Mouse (Mus musculus): Measurements from ENCODE around the gene Nav3.

Nav3 gene

DNA sequence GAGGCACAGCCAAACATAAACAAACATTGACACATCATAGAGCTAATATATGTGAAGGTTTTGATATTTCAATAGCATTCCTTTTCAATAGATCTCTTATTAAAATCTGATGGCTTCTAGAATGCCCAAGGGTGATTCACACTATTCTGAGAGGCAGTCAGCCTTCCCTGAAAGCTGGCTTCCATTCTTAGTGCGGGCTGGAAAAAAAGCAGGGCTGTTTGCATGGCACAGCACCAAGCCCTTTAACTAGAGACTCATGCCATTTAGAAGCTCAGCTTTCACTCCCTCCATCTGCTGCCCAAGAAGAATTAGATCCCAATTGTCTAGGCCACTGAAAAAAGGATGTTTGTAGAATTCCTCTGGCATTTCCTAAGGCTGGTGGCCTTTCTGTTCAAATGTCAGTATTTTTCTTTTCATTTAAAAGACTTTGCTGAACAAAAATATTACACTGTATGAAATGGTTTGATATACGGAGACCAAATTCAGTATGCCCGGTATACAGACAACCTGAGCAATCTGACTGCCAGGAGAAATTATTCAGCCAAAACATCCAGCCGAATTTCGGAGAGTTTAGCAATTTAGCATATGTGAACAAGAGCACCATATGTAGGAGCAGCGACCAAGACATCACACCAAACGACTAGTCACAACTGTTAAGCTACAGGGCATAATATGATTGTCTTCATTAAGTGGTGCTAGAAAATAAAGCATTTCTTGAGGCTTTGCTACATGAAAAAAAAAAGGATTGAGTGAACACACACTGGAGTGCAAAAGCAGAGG, 263.8 kb downstream of the Nav3 start:
- DNase-seq (ENCODE audit: low spot score in 2 of 2), result peak; percentile 31 to 62

DNA sequence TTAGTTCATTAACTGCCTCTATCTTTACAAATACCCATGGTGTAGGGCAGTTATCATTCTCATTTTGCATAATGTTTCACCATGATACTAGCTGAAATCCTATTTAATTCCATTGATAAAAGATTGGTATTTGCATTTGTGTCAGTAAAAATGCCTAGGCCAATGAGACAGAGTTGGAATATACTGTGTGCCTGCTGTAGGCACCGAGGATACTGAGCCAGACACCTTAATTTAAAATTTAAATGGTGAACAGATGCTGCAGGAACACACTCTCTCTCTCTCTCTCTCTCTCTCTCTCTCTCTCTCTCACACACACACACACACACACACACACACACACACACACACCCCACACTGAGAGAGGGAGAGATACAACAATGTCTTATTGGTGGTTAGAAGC, 269.8 kb downstream of the Nav3 start:
- DNase-seq (ENCODE audit: low spot score in 2 of 2), result no peak

DNA sequence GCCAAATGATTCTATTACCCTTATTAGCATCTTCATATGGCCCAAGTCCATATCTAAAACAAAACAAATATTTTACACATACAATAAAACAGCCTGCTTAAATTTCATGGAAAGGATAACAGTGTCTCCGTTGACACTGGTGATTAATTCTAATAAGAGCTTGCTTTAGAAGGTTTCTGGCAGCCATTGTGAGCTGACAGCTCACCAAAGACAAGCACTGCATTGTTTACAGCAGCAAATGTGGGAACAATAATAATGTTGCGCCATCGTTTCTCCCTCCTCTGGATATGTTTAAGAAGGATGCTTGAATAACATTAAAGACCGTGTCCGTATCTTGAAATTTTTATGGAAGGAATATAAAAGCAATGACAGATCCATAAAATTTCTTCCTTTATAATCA, 280.1 kb downstream of the Nav3 start:
- DNase-seq (ENCODE audit: low spot score in 2 of 2), result no peak

DNA sequence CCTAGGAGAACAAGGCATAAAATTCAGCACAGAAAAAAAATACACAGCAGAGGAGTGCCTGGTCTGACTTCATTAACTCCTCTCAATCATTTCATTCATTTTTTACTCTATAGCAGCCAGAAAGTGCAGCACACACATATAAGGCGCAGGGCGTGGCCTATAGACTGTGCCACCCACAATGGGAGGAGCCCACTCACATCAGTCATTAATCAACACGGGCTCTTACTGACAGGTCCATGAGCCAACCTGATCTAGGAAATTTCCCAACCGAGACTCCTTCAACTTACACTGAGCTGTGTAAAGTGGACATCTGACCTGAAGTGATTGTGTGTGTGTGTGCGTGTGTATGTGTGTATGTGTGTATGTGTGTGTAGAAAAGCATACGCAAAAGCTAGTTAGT, 286.6 kb downstream of the Nav3 start:
- DNase-seq (ENCODE audit: low spot score in 2 of 2), result no peak

DNA sequence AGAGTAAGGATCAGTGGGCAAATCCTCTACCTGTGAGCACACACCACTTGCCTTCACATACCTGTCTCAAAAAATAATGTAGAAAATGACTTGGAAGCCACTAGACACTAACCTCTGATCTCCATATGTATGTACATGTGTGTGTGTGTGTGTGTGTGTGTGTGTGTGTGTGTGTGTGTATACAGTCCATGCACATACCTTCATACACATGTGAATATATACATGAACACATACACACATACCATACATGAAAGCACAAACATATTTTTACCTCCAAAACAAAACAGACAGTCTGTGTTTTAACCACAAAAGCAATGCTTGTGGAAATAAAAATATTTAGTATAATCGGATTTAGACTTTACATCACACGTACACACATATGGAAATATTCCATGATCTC, 287.1 kb downstream of the Nav3 start:
- DNase-seq (ENCODE audit: low spot score in 2 of 2), result no peak

DNA sequence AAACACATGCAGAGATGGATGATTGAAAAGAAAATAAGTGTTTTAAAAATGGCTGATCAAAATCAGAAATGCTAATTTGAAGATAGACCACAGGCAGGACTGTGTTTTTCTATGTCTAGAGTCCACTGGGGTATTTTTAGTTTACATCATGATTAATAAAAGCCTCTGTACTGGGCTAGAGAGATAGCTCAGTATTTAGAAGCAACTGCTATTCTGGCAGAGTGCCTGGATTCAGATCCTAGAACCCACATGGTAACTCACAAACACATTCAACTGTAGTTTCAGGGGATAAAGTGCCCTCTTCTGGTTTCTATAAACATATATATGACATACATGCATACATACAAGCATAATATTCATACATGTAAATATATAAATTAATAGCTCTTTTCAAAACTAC, 293.4 kb downstream of the Nav3 start:
- DNase-seq (ENCODE audit: low spot score in 2 of 2), result no peak

DNA sequence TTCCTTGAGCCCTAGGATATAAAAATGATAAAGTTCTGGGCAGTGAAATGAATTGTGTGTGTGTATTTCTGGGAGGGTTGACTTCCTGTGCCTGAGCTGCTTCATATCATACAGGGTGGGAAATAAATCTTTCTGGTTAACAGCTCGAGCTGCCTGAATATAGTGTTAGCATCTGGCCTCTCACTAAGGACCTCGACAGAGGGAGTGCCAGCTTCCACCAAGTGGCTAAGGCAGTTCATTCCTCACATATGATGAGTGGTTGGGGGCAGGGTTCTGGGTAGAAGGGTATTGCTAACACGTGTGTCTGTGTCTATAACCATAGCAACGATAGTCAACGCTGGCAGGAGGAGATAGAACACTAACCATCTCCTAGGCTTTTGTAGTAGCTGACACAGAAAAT, 295.1 kb downstream of the Nav3 start:
- DNase-seq (ENCODE audit: low spot score in 2 of 2), result no peak

DNA sequence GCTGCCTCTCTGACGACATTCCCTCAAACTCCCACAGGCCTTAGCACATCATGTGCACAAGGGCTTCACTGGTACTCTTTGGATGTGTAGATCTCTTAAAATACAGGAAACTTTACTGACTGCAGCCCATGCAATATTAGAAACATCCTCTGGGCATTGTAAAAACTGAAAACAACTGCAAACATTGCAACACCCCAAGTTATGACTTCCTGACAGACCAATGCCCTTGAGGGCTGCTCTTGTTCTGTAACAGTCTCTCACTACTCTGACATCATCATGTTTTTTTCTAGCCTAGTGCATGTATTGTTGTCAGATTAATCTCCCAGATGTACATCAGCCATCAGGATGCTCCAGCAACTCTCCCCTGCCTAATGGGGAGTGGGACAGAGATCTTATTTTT, 296.5 kb downstream of the Nav3 start:
- no peak for DNase-seq (ENCODE audit: low spot score in 2 of 2)

DNA sequence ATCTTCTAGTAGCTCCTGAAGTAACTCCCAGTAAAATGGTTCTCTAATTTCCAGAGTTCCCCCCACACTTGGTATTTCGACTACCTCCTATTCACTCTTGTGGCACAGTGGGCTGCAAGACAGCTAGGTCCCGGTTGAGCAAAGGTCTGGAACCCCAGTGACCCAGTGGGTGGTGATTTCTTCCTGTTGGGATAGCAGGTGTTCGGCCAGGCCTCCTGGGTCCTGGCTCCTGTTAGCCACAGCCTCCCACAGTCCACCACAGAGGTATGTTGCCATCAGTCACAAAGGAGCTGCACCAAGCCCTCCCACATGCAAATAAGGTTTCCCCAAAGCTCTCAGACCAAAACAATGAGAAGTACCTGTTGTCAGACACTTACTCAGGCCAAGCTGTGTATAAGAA, 297.9 kb downstream of the Nav3 start:
- no peak for DNase-seq (ENCODE audit: low spot score in 2 of 2)

DNA sequence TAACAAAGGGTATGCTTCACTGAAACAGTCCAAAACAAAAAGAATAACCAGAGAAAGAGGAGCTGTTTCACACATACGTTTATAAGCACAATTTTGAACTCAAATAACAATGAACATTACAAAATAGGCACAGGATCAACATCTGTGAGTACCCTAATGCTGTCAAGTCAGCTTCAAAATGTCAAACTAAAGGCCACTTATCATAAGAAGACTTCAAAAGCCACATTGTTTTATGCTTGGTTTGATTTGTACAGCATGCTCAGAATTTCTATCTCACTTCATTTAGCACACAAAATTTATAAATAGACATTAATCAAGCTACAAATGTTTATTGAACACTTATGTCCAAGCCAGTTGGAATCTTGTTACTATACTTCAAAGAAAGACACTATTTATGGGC, 299.6 kb downstream of the Nav3 start:
- DNase-seq (ENCODE audit: low spot score in 2 of 2), result no peak

DNA sequence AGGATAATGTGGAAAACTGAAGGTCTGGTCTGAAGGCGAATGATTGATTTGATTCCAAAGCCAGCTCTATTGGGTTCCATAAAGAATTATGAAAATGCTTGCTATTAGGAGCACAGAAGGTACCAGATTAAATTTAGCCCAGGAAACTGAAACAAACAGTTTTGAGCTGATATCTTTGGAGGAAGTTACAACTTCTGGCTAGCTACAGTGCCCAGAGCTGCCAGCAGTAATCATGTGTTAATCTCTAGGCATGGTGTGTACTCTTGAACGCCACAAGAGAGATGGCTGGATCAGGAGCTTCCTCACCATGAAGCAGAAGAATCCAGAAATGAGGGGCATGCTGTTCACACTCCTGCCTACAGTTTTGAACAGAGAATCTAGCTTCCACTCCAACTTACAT, 300.5 kb downstream of the Nav3 start:
- no peak for DNase-seq (ENCODE audit: low spot score in 2 of 2)

DNA sequence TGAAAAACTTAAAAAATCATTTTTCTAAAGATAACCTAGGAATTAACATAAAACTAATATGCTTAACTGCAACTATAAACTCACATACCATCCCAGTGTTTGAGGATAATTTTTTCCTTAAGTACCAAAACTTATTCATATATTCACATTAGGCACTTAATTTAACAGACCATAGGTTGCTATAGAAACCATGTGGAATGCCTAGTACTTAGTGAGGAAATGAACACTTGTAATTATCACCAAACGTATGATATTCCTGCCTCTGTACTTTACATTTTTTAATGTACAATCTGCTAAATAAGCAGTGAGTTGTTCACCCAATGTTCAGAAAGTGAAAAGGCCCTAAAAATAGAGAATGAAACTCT, 301.1 kb downstream of the Nav3 start:
- no peak for DNase-seq (ENCODE audit: low spot score in 2 of 2)

DNA sequence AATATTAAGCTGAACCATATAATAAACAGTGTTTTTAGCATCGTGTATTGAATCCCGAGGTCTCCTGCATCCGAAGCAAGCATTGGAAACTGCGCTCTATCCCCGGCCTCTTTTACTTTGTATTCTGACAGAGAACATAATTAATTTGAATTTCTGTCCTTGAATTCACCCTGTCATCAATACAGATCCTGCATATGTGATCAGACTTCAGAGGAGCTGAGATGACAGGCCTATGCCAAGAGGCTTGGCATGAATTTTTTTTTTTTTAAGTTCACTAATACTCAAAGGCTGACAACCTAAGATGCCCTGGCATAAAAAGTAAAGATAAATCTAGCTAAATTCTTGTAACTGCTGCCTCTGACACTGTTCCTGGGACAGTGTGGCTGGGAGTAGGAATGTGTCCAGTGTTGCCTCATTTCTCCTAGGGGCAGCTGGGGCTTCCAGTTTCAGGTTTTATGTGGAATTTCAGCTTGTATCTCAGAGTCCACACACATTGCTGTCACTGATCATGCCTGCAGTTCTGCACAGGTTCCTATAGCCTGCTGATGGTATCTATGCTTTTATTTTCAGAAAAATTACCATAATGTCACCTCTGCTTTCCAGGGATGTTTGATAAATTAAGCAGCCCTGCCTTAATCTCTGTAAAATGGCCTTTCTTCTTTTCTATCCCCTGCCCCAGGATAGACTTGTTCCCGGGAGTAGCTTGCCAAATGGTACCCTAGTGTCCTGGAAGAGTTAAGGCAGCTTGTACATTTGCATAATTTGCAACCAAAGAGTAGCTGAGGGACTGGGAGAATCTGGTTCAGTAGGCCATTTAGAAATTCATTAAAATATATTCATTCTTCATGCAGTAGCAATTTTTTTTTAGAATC, 301.8 kb downstream of the Nav3 start:
- no peak for DNase-seq (ENCODE audit: low spot score in 2 of 2)

DNA sequence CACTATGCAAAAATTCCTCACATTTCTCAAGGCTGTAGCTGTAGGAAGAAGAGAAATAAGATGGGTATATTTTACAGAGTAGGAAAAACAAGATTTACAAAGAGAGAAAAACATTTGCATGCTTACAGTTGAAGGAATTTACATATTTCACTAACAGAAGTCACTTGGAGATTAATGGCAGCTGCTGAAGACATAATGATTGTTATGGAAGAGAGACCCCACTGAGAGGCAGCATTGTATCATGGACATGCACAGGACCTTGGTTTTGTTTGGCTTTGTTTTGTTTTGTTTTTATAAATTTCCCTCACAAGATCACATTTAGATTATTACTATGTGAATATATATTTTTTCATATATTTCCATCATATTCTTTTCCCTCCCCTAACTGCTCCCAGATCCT, 335.4 kb downstream of the Nav3 start:
- no peak for DNase-seq (ENCODE audit: low spot score in 2 of 2)

DNA sequence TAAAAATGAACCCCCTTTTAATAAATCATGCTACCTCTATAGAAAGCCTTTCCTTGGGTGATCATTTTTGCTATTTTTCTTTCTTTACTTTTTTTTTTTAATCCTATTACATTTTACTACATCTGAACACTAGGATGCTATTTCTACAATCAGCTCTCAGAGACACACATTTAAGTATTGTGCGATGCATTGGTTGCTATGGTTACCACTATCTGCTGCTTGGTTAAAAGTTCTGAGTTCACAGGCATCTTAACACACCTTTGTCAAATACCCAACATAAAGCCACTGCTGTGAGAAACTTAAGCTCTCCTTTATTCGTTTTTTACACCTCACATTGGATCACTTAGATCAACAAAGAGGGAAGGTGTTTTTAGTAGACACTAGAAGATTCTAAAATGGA, 338.7 kb downstream of the Nav3 start:
- DNase-seq (ENCODE audit: low spot score in 2 of 2), result no peak

DNA sequence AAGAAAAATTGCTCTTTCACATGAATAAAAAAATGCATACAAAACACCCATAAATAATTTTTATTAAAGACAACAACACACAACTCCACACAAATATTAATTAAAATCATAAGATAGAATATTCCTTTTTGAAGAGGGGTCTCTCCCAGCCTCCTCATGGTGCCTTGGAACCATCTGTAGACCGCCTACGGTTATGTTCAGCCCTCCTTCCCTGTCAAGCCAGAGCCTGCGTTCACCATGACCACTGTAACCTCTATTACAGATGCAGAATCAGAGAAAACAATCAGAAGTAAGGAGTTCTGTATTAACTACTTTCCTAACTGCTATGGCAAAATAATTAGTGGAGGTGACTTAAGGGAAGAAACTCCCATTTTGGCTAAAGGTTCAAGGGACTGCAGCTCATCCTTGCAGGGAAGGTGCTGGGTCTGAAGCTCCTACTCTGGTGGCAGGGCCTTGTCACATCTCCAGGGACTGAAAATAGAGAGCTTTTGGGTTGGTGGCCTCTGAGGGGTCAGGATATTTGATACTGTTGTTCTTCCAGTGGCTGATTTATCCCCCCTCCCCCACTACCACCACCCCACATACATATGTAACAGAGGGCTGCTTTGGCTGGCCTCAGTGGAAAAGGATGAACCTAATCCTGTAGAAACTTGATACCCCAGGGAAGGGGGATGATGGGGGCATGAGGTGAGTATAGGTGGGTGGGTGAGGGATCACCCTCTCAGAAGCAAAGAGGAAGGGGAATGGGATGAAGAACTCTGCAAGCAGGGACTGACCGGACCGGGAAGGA, 343.1 kb downstream of the Nav3 start:
- no peak for DNase-seq (ENCODE audit: low spot score in 2 of 2)

DNA sequence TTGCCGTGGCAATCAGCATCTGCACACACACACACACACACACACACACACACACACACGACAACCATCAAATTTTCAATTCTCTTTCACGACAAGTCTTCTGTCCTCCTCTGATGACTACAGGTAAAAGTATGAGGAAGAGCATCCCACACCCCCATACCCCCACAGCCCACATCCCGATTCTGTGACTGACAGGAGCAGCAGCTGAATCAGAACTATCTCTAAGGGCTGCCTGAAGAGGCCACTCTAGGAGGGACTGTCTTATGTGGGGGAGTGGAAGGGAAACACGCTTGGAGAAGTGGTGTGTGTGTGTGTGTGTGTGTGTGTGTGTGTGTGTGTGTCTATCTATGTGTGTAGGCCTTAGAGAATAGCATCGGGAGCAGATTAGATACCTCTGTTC, 352.7 kb downstream of the Nav3 start:
- DNase-seq (ENCODE audit: low spot score in 2 of 2), result no peak

DNA sequence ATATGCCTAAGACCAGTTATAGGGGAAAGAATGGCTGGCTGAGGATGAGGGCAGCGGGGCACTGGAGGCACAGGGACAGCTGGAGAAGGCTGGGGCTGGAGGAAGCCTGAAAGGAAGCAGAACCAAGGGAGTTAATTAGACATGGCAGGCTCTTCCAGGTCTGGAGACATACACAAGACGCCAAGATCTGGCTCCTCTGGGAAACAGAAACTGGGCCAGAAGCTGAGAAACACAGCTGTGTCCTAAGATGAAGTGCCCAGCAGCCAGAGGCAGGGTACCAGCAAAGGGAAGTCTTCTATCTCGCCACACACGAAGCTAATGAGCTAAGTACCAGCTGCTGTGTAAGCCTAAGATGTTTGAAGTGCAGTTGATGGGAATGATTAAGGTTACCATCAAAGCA, 353.8 kb downstream of the Nav3 start:
- no peak for DNase-seq (ENCODE audit: low spot score in 2 of 2)

DNA sequence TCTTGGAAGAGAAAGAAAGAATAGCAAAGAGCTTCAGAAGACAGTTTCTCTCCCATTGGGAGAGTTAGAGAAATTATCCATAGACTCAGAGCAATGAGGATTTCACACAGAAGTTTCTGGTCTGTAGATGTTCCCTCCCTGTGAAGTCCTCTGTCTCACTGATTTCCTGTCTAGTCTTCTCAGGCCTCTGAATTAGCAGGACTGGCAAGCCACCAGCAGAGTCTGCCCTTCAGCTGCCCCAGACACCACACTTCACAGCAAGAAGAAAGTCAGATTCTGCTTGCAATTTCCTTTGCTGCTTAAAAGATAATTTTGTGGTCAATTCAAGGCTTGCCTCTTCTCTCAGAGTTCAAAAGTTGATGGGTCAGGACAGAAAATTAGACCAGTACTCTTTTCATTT, 361.6 kb downstream of the Nav3 start:
- DNase-seq (ENCODE audit: low spot score in 2 of 2), result no peak

DNA sequence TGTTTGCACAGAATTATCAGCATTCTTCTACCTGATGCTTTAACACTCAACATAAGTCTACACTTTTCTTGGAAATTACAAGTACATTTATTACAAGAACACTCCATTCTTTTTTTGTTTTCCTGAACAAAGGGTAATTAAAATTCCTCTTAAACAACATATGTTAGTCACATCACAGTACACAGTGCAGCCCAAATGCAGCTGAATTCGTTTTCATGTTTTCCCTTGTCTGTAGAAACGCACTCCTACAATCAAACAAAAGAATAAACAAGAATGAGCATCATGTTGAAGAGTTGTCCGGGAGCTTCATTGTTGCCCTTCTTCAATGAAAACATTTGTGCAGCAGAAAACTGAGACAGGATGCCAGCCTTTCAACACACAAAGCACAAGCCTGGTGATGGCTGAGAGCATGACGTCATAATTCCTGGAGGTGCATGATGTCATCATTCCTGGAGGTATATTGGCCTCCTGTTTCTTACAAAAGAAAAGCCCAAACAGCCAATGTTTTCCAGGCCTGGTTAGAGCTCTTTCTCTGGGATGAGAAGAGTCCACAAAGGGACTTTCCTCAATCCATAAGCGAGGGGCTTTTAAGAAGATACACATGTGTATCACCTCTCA, 367.5 kb downstream of the Nav3 start:
- DNase-seq (ENCODE audit: low spot score in 2 of 2), result no peak

DNA sequence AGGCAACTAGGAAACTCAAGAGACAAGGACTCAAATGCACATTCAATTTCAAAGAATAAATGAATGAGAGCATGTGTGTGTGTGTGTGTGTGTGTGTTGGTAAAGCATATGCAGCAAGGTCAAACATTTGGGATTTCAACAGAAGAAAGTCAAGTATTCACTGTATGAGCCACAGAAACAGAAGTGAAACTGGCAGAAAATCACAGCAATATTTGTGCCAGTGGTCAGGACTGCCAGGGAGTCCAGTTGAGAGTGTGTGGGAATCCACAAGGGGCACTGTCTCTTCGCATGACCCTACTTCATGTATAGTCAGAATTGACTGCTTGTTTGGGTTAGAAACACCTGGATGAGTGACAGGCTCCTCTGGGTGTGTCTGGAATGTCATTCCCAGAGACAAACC, 370.1 kb downstream of the Nav3 start:
- DNase-seq (ENCODE audit: low spot score in 2 of 2), result no peak

DNA sequence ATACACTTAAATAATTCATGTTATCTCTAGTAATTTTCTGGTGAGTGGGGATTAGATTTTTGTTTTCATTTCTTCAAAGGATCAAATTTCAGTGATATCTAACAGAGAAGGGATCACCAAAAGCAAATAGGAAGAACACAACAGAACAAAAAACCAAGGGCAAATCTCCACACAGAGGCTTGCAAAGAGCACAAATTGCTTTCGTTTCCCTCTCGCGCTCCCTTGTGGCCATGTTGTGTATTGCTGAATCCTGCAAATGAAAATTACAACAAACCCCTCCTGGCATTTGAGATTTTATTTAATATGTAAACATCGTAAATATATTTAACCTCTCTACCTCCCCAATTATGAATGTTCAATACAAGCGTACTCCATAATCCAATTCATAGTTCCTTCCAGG, 370.8 kb downstream of the Nav3 start:
- peak; percentile 41 to 64 for DNase-seq (ENCODE audit: low spot score in 2 of 2)
